Mouse (Mus musculus): Measurements from ENCODE around the gene Ptprm.

- no peak for TF ChIP-seq CTCF (IDR thresholded peaks at IDR 0.05; ENCODE audit: insufficient read depth, low read depth, low read length)
- no peak for TF ChIP-seq POLR2A (IDR thresholded peaks at IDR 0.05; ENCODE audit: insufficient read depth, low read depth, low read length)
Measured at GRCm38 (mm10) chr17:66815921-66816320, 538.3 kb downstream of the Ptprm start.
